Mouse (Mus musculus) B cell, adult 2 months (primary cell): ENCODE data around the gene Igf2.

Experiments
- DNase-seq, 2 experiments: peaks; one replicate each; pipeline ENCODE4 v3.0.0; 2022

Igf2 gene

GRCm38 (mm10) chr7:142658681-142659180 is 7.9 kb downstream of the Igf2 start:
- no peak for DNase-seq

GRCm38 (mm10) chr7:142657821-142658614 is 8.6 kb downstream of the Igf2 start:
- DNase-seq = no peak

- no peak for DNase-seq
Observed at GRCm38 (mm10) chr7:142657341-142657791, 9.2 kb downstream of the Igf2 start.

- DNase-seq = no peak
Observed at GRCm38 (mm10) chr7:142656055-142656454, 10.6 kb downstream of the Igf2 start.

- DNase-seq = no peak
Observed at GRCm38 (mm10) chr7:142655633-142656032, 11.0 kb downstream of the Igf2 start.

- DNase-seq = no peak
Observed at GRCm38 (mm10) chr7:142653726-142654125, 12.9 kb downstream of the Igf2 start.

GRCm38 (mm10) chr7:142646676-142647075 is 19.9 kb downstream of the Igf2 start:
- no peak for DNase-seq

GRCm38 (mm10) chr7:142645045-142645444 is 21.6 kb downstream of the Igf2 start:
- DNase-seq = no peak

GRCm38 (mm10) chr7:142636178-142636577 is 30.4 kb downstream of the Igf2 start:
- DNase-seq = no peak

- DNase-seq = no peak
Observed at GRCm38 (mm10) chr7:142630691-142631090, 35.9 kb downstream of the Igf2 start.

- DNase-seq = no peak
Observed at GRCm38 (mm10) chr7:142629806-142630205, 36.8 kb downstream of the Igf2 start.

- no peak for DNase-seq
Observed at GRCm38 (mm10) chr7:142622180-142622579, 44.4 kb downstream of the Igf2 start.

- DNase-seq = no peak
Observed at GRCm38 (mm10) chr7:142613077-142613476, 53.5 kb downstream of the Igf2 start.

GRCm38 (mm10) chr7:142610627-142611406 is 55.8 kb downstream of the Igf2 start:
- DNase-seq = peak; percentile 41 to 49

GRCm38 (mm10) chr7:142600921-142601320 is 65.7 kb downstream of the Igf2 start:
- DNase-seq = no peak
